ENCODE assay signal across 8 mouse cellular contexts in genomic region chr13:93144336-93145167, GRCm38 (mm10). TPM values are rescaled to one million over a fixed set of nuclear protein-coding genes. Genes with fewer than 3 reads are reported as not detected.
DNase-seq lines count a peak whose midpoint lies in the region; ATAC-seq and TF ChIP-seq lines count a peak whose summit lies in the region.

TSS of gene Cmya5 (minus strand) at chr13:93144724.

- peak; percentile 61 for TF ChIP-seq CTCF in midbrain, postnatal 0 days (IDR thresholded peaks at IDR 0.05)

- peak; percentile 81 for ATAC-seq in heart, embryonic 12.5 days (ENCODE audit: insufficient number of reproducible peaks, low FRiP score)
- peak; percentile 95 for ATAC-seq in kidney, embryonic 16.5 days (ENCODE audit: low FRiP score, low TSS enrichment)
- ATAC-seq in limb, embryonic 15.5 days (ENCODE audit: insufficient number of reproducible peaks, low FRiP score, low TSS enrichment, low read depth), result peak; percentile 83
- ATAC-seq in midbrain, postnatal 0 days (ENCODE audit: low FRiP score), result peak; percentile 87

- peak within 1 kb of the TSS; percentile 75 for H3K4me3 ChIP-seq in brown adipose tissue, adult 24 weeks (ENCODE audit: insufficient read depth, low read depth, low read length)
- peak within 1 kb of the TSS; percentile 53 for H3K4me3 ChIP-seq in heart, embryonic 12.5 days
- peak within 1 kb of the TSS; percentile 59 for H3K4me3 ChIP-seq in kidney, embryonic 16.5 days (ENCODE audit: low read length)
- peak within 1 kb of the TSS; percentile 55 for H3K4me3 ChIP-seq in limb, embryonic 15.5 days
- H3K4me3 ChIP-seq in midbrain, postnatal 0 days (ENCODE audit: low read depth, low read length), result peak within 1 kb of the TSS; percentile 46

- 1% methylated on average over 45 of the region's 45 CpGs for WGBS in heart, embryonic 12.5 days
- 2% methylated on average over 43 of the region's 45 CpGs for WGBS in kidney, embryonic 16.5 days
- WGBS in limb, embryonic 15.5 days, result 3% methylated on average over 37 of the region's 45 CpGs
- 2% methylated on average over 34 of the region's 45 CpGs for WGBS in midbrain, postnatal 0 days

- no peaks in the 10 kb centered on the region for H3K27me3 ChIP-seq in heart, embryonic 12.5 days (replicated peaks)
- H3K27me3 ChIP-seq in kidney, embryonic 16.5 days (ENCODE audit: insufficient read depth, low read length), result no peaks in the 10 kb centered on the region
- no peaks in the 10 kb centered on the region for H3K27me3 ChIP-seq in limb, embryonic 15.5 days
- no peaks in the 10 kb centered on the region for H3K27me3 ChIP-seq in midbrain, postnatal 0 days (ENCODE audit: insufficient read depth, low read length)

- peak within 1 kb of the TSS; percentile 87 for H3K4me2 ChIP-seq in heart, embryonic 12.5 days
- peak within 1 kb of the TSS; percentile 94 for H3K4me2 ChIP-seq in kidney, embryonic 16.5 days (replicated peaks; ENCODE audit: low read depth, low read length)
- H3K4me2 ChIP-seq in limb, embryonic 15.5 days, result peak within 1 kb of the TSS; percentile 91
- H3K4me2 ChIP-seq in midbrain, postnatal 0 days (ENCODE audit: low read depth, low read length, poor library complexity, severe bottlenecking), result peak within 1 kb of the TSS; percentile 97

- H3K9me3 ChIP-seq in heart, embryonic 12.5 days (replicated peaks), result no peaks in the 10 kb centered on the region
- H3K9me3 ChIP-seq in kidney, embryonic 16.5 days (ENCODE audit: low read length), result no peaks in the 10 kb centered on the region
- H3K9me3 ChIP-seq in limb, embryonic 15.5 days, result no peaks in the 10 kb centered on the region
- no peaks in the 10 kb centered on the region for H3K9me3 ChIP-seq in midbrain, postnatal 0 days (ENCODE audit: low read length)

- peak; percentile 18 for DNase-seq in 3134 (ENCODE audit: extremely low read depth, insufficient read length, low spot score)
- DNase-seq in fibroblast of lung, adult 2 months (ENCODE audit: low read depth), result peak; percentile 88
- DNase-seq in midbrain, postnatal 0 days (ENCODE audit: low spot score), result peak; percentile 92
- DNase-seq in spleen, postnatal 36 days (ENCODE audit: low spot score in 2 of 2), result peak; percentile 55 to 56

- peaks cover 19% of the 10 kb centered on the region for H3K36me3 ChIP-seq in heart, embryonic 12.5 days
- peaks cover 10% of the 10 kb centered on the region for H3K36me3 ChIP-seq in kidney, embryonic 16.5 days (ENCODE audit: insufficient read depth, low read length)
- H3K36me3 ChIP-seq in limb, embryonic 15.5 days, result peaks cover 10% of the 10 kb centered on the region; the same call in 1 of the 2 replicates
- H3K36me3 ChIP-seq in midbrain, postnatal 0 days (ENCODE audit: insufficient read depth, low read length), result no peaks in the 10 kb centered on the region; the same call in 1 of the 2 replicates

- H3K27ac ChIP-seq in brown adipose tissue, adult 24 weeks (replicated peaks; ENCODE audit: low read depth, low read length), result peak within 1 kb of the TSS; percentile 29
- H3K27ac ChIP-seq in heart, embryonic 12.5 days (ENCODE audit: poor library complexity, severe bottlenecking), result peak within 1 kb of the TSS; percentile 87
- peak within 1 kb of the TSS; percentile 56 for H3K27ac ChIP-seq in kidney, embryonic 16.5 days (ENCODE audit: low read length)
- H3K27ac ChIP-seq in limb, embryonic 15.5 days, result peak within 1 kb of the TSS; percentile 87
- H3K27ac ChIP-seq in midbrain, postnatal 0 days (ENCODE audit: low read depth, low read length), result no peak within 1 kb of the TSS; the same call in 1 of the 2 replicates

- peaks cover 3% of the 10 kb centered on the region; the same call in 1 of the 2 replicates for H3K4me1 ChIP-seq in brown adipose tissue, adult 24 weeks (ENCODE audit: control insufficient read depth, insufficient read depth, insufficient read length, low read length)
- peaks cover 16% of the 10 kb centered on the region for H3K4me1 ChIP-seq in heart, embryonic 12.5 days (replicated peaks)
- H3K4me1 ChIP-seq in kidney, embryonic 16.5 days (ENCODE audit: insufficient read depth, low read length), result peaks cover 14% of the 10 kb centered on the region
- peaks cover 13% of the 10 kb centered on the region for H3K4me1 ChIP-seq in limb, embryonic 15.5 days
- H3K4me1 ChIP-seq in midbrain, postnatal 0 days (ENCODE audit: insufficient read depth, low read length), result no peaks in the 10 kb centered on the region

- H3K9ac ChIP-seq in heart, embryonic 12.5 days, result peak within 1 kb of the TSS; percentile 74
- peak within 1 kb of the TSS; percentile 71 for H3K9ac ChIP-seq in kidney, embryonic 16.5 days (replicated peaks; ENCODE audit: low read length)
- peak within 1 kb of the TSS; percentile 35; the same call in 1 of the 2 replicates for H3K9ac ChIP-seq in limb, embryonic 15.5 days
- peak within 1 kb of the TSS; percentile 52 for H3K9ac ChIP-seq in midbrain, postnatal 0 days (replicated peaks; ENCODE audit: low read length, poor library complexity, severe bottlenecking)

RNA-seq across cellular contexts. Expression of gene Cmya5, which starts in this region (rescaled TPM):
- 4.1 and 7.8 TPM in 2 replicates for polyA plus RNA-seq in brown adipose tissue, adult 24 weeks (2012; ENCODE audit: insufficient read depth, insufficient read length, missing spikeins)
- polyA plus RNA-seq in heart, embryonic 12.5 days (2016; fragmentation: Nextera tagmentation; extraction: Ambion mirVana), result 3.9 and 5.0 TPM in 2 replicates
- polyA plus RNA-seq in kidney, embryonic 16.5 days (2015; fragmentation: Nextera tagmentation; extraction: Ambion mirVana), result 0.09 and 0.11 TPM in 2 replicates
- polyA plus RNA-seq in limb, embryonic 15.5 days (2015; fragmentation: Nextera tagmentation; extraction: Ambion mirVana), result 0.56 and 1.4 TPM in 2 replicates
- 0.71 and 0.90 TPM in 2 replicates for total RNA-seq in midbrain, postnatal 0 days (2014; rRNA removed)
- 0.10 and 0.16 TPM in 2 replicates for polyA plus RNA-seq in midbrain, postnatal 0 days (2015; fragmentation: Nextera tagmentation; extraction: Ambion mirVana)

Comparison
In these comparisons a context has a peak if more than half of its experiments do, and no peak if none do; other contexts are left out.
1. Peak in ATAC-seq, H3K4me3 ChIP-seq, H3K27ac ChIP-seq, H3K9ac ChIP-seq and H3K4me2 ChIP-seq in kidney, embryonic 16.5 days; RNA of the gene not detected or under 1 TPM.
2. Peak in DNase-seq, ATAC-seq, H3K4me3 ChIP-seq, H3K9ac ChIP-seq and H3K4me2 ChIP-seq in midbrain, postnatal 0 days; RNA of the gene not detected or under 1 TPM.
3. DNase-seq: peak in every context shown above with its lines; median percentile 92 in midbrain, postnatal 0 days; 88 in fibroblast of lung, adult 2 months; 56 in spleen, postnatal 36 days; 18 in 3134.